Mouse (Mus musculus) T-helper 1 cell (primary cell): ENCODE results near the gene Fblim1.
"Not testable (repeated sequence)": the region's sequence is repeated elsewhere in the genome, so short reads cannot be mapped to it uniquely, and the experiment has no call there.

ENCODE experiments used
- in situ Hi-C: fragments of 300-600 bp; cut with MboI, MseI; formaldehyde crosslinking; loops from one replicate; pipeline ENCODE4 v1.15.1; 2025; ENCODE audit warnings: high pct_unique_total_duplicates

Fblim1 gene

DNA sequence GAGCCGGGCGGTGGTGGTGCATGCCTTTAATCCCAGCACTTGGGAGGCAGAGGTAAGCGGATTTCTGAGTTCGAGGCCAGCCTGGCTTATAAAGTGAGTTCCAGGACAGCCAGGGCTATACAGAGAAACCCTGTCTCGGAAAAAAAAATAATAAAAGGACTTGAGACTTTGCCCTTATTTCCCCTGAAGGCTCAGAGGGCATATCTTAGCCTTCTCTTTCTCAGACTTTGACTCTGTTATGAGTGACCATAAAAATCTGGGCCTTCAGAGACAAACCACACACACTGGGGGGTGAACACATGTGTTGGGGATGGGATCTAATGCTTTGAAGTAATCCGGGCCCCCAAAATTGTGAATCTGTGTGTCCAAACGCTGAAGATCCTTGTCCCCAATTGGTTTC, 38.7 kb downstream of the Fblim1 start:
- in situ Hi-C loops = loop anchor here (5.0 kb wide), 1 partner anchor 85 kb away; no protein-coding TSS in a partner anchor

DNA sequence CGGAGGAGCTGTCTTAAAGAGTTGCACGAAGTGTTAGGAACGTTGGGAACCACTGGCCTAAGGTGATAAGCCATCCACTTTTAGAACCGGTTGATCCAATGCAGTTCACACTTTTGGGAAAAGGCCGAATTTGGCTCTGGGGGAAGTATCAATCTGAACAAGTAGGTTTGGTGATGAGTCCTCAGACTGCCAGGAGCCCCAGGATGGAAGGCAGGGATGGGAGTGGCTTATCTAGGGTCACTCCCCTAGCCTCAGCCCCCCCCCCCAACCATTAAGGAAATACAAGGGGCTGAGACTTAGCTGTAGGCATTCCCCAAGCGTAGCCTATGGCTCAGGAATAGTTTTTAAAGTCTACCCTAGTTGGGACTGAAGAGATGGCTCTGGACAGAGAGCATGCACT, 39.7 kb downstream of the Fblim1 start:
- in situ Hi-C loops = loop anchor here (5.0 kb wide), 1 partner anchor 84 kb away; no protein-coding TSS in a partner anchor

DNA sequence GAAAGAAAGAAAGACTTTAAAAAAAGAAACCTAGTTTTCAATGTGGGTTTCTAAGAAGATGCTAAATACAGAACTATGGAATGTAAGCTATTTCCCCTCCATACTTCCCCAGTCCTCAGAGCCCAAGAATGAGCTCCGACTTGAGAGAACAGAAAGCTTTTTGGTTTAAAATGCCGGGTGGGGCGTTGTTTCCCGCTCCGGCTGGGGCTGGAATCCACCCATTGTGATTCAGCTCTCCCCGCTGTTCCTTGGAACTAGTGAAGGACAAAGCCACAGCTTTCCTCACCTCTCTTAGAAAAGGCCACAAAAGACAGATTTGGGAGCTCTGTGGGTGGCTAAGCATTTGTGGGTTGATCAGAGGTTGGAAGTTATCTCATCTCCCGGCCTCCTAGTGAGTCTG, 40.6 kb downstream of the Fblim1 start:
- in situ Hi-C loops = loop anchor here (5.0 kb wide), 1 partner anchor 83 kb away; no protein-coding TSS in a partner anchor

DNA sequence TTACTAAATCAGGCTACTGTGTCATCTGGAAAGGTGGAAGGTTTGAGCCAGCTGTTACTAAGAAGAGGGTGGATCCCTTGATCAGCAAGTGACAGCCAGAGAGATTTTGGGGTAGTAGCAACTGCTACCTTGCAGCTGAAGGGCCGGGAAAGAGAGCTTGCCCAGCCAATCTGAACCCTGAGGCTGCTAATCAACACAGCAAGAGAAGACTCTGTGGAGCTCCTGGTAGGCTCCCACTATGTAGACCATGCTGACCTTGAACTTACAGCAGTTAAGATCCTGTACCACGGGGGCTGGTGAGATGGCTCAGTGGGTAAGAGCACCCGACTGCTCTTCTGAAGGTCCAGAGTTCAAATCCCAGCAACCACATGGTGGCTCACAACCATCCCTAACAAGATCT, 41.2 kb downstream of the Fblim1 start:
- in situ Hi-C loops = loop anchor here (5.0 kb wide), 1 partner anchor 82 kb away; no protein-coding TSS in a partner anchor

DNA sequence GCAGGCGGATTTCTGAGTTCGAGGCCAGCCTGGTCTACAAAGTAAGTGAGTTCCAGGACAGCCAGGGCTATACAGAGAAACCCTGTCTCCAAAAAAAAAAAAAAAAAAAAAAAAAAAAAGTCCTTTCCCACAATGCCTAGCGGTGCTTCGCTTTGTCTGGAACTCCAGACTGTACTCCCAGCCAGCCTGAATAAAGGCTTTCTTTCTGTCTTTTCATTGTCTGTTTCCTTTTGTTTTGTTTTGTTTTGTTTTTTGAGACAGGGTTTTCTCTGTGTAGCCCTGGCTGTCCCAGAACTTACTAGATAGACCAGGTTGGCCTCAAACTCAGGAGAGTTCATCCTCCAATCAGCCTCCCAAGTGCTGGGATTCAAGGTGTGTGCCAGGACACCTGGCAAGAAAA, 41.7 kb downstream of the Fblim1 start:
- in situ Hi-C loops = no loop called here

DNA sequence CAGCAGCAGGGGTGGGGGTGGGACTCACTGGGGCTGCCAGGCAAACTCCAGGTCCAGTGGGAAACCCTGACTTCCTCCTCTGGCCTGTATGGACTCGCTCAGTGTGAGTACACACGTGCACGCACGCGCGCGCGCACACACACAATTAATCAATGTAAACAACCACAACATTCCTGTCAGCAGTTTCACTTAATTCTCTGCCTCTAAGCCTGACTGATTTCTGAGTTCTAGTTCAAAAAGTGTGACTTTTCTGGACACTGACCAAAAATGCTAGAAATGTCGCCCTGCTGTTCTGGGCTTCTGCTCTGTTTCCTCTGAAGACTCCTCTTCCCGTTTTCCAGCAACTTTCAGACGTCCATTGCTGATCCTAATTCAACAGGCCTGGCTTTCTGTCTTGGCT, 43.6 kb downstream of the Fblim1 start:
- in situ Hi-C loops = no loop called here

DNA sequence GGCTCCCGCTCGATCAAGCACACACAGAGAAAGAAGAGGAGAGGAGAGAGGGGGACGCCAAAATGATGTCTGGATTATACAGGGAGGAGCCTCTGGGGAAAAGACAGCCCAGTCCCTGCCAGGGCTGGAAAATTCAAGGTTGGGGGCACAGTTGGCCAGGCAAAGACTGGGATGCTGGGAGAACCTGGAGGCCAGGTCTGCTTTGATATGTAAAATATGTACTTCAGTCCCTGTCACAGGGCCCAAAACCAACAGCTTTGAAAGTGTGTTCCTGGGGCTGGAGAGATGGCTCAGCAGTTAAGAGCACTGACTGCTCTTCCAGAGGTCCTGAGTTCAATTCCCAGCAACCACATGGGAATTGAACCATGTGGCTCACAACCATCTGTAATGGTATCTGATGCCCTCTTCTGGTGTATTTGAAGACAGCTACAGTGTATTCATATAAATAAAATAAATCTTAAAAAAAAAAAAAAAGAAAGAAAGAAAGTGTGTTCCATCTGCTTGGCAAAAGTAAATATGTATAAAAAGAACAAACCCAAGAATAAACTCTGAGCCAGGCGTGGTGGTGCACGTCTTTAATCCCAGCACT, 44.5 kb downstream of the Fblim1 start:
- in situ Hi-C loops = not testable (repeated sequence)

DNA sequence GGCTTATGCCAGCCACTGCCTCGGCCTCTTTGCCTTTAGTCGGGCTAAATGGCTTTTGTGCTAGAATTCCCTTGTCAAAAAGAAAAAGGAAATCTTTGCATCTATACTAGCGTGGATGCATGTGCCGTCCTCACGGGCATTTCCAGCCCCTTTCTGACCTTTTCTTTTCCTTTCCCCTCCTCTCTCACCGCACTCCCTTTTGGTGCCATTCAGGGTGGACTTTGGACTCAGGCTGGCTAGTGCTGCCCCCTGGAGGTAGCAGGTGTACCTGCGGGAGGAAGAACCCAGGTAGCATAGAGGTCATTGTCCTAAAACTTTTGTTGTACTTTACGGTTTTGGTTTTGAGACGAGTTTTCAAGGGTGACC, 46.0 kb downstream of the Fblim1 start:
- in situ Hi-C loops = loop anchor here (5.0 to 10.0 kb wide), 2 partner anchors 153 to 1965 kb away; no protein-coding TSS in a partner anchor

DNA sequence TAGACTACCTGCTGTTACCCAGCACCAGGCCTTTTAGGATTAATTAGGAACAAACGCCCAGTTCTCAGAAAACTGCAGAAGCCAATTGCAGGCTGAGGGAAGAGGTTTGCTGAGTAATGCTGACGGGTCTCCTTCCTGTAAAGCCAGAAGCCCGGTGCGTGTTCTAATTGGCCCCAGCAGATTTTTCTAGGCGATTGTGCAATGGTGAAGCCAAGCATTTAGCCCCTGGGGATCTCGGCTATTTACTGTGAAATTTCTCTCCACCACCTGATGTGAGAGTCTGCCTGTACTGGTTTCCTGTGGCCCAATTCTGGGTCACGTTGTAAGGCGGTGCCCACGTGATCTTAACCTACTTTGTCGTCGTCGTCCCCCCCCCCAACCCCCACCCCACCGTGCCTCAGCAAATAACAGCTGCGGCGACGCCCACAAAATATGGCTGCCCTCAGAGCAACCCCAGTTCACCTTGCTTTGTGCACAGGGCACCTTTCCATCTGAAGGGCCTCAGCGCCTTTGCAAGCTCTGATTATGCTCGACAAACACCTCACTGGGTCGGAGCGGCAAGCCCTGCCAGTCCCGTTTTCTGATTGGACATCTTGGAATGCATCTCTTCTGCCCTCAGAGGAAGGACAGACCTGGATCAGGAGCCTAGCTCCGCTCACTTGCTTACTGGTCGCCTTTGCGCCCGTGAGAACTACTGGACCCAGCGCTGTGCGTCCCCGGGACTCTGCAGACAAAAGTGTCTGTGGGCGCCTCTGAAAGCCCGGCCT, 46.6 kb downstream of the Fblim1 start:
- in situ Hi-C loops = loop anchor here (5.0 to 10.0 kb wide), 2 partner anchors 152 to 1965 kb away; no protein-coding TSS in a partner anchor

DNA sequence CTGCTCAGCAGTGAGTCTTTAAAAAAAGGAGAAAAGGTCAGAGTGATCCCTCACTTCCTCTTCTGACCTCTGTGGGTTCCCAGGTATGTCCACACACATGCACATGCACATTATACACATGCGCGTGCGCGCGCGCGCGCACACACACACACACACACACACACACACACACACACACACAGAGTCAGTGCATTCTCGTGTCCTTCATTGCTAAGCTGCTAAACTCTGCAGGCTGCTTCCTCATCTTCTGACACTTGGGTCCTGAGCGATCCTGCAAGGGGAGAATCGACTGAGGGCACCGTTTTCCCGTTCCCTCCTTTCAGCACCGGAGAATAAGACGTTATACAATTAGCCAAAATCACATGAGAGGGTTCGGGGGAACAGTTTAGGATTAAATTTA, 47.2 kb downstream of the Fblim1 start:
- in situ Hi-C loops = loop anchor here (5.0 to 10.0 kb wide), 2 partner anchors 151 to 1964 kb away; no protein-coding TSS in a partner anchor

DNA sequence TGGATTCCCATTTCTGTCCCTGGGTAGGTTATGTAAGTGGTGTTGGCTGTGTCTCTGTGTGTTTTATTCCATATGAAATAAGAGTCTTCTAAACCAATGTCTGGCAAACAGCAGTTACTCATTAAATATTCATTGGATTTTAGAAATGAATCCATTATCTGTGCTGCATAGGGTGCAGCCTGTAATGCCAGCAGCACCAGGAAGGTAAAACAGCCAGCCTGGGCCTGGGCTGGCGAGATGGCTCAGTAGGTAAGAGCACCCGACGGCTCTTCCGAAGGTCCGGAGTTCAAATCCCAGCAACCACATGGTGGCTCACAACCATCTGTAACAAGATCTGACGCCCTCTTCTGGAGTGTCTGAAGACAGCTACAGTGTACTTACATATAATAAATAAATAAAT, 49.7 kb downstream of the Fblim1 start:
- in situ Hi-C loops = loop anchor here (5.0 to 10.0 kb wide), 2 partner anchors 149 to 1961 kb away; no protein-coding TSS in a partner anchor

DNA sequence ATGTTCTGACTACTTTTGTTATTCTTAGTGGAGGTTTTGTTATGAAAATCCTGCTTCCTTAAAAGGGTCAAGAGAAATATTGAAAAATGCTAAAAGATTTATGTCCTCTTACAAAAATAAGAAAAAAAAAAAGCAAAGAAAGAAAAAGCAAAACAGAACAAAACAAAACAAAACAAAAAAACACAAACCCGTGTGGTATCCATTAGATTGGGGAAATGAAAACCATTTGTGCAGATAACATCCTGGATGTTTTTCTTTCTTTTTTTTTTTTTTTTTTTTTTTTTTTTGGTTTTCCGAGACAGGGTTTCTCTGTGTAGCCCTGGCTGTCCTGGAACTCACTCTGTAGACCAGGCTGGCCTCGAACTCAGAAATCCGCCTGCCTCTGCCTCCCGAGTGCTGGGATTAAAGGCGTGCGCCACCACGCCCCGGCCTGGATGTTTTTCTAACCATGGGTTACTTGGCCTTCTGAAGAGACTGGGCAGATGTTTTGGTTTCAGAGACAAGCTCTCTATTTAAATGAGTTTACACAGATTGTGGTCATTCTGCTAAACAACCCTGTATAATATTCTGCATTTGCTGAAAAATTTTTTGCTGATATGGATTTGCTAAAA, 51.5 kb downstream of the Fblim1 start:
- in situ Hi-C loops = loop anchor here (10.0 kb wide), 1 partner anchor 1960 kb away; no protein-coding TSS in a partner anchor

DNA sequence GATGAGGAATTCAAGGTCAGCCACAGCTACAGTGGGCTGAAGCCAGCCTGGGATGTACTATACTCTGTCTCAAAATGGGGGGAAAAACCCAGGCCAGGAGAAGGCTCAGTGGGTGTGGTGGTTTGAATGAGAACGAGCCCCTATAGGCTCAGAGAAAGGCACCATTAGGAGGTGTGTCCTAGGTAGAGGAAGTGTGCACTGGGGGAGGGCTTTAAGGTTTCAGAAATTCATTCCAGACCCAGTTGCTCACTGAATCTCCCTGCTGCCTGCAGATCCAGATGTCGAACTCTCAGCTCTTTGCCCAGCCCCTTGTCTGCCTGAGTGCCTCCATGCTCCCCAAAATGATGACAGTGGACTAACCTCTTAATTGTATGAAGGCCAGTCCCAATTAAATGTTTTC, 53.4 kb downstream of the Fblim1 start:
- in situ Hi-C loops = loop anchor here (10.0 kb wide), 1 partner anchor 1958 kb away; no protein-coding TSS in a partner anchor

DNA sequence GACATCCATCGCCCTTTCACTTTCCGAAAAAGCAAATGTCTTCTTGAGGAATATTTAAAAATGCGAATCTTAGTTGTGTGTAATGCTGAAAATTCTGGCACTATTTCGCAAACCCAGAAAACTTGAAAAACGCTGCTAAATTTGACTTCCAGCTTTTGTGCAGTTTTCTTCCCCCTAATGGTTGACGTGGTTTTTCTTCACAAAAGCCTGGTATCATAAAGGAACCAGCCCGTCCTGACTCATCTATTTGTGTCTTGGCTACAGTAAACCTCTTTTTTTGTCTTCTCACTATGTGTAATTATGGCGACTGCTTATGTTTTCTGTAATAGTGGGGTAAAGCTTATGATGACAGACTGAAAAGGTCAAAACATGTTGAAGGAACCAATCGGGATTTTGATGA, 58.6 kb downstream of the Fblim1 start:
- in situ Hi-C loops = loop anchor here (10.0 kb wide), 1 partner anchor 602 kb away; no protein-coding TSS in a partner anchor

DNA sequence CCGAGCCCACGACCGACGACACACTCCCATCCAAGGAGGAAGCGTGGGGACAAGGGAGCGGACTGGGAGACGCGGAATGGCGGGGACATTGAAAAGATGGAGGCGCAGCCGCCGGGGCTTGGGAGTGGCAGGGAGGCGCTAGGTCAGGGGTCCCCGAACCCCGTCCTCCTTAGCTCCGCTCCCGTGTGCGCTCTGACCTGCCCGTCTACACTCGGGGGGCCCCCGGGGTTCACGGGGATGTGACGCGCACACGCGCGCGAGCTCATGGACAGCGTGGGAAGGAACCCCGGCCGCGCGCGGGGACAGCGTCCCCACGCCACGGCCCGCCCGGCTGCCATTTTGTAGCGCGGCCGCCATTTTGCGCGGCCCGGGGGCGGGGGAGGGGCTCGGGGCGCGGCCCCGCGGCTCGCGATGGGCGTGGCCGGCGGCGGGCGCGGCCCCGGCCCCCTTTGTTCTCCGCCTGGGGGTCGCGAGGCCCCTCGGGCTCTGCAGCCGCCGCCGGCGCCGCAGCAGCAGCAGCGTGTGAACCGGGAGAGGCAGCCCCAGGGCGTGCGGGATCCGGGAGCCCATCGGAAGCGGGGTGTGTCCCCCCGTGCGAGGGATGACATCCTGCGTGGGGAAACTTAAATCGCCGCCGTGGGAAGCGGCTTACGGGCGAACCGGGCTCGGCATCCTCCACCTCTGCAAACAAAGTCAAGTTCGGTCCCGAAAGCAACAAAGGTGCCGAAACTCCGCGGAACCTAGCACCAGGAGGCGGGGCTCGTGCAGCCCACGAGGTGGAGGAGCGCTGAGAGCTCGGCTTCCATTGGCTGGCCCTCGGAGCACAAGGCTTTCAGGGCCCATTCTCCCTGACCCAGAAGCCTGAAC, 59.3 kb downstream of the Fblim1 start:
- in situ Hi-C loops = loop anchor here (10.0 kb wide), 1 partner anchor 602 kb away; no protein-coding TSS in a partner anchor

DNA sequence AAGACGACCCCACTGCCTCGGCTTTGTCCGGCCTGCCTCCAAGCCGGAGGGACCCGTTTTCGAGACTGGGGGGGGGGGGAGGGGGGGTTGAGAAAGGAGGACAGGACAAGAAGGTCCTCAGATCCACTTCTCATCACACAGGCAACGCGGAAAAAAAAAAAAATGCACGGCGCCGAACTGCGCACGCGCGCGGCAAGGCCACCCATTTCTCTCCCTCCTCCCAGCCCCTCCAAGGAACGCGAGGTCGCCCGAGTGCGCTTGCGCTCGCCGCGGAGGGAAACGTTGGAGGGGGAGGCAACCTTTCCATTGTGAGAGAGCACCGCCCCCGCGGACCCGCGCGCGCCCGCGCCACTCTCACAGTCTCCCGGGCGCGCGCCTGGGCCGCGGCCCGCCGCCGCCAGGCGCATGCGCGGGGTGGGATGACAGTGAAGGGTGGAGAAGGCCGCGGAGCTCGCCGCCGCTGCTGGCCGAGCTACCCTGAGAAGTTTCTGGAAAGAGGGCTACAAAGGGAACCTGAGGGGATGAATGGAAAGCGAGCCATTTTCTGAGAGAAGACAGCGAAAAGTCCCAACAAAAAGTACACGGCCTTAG, 60.1 kb downstream of the Fblim1 start:
- in situ Hi-C loops = loop anchor here (10.0 kb wide), 1 partner anchor 601 kb away; no protein-coding TSS in a partner anchor

DNA sequence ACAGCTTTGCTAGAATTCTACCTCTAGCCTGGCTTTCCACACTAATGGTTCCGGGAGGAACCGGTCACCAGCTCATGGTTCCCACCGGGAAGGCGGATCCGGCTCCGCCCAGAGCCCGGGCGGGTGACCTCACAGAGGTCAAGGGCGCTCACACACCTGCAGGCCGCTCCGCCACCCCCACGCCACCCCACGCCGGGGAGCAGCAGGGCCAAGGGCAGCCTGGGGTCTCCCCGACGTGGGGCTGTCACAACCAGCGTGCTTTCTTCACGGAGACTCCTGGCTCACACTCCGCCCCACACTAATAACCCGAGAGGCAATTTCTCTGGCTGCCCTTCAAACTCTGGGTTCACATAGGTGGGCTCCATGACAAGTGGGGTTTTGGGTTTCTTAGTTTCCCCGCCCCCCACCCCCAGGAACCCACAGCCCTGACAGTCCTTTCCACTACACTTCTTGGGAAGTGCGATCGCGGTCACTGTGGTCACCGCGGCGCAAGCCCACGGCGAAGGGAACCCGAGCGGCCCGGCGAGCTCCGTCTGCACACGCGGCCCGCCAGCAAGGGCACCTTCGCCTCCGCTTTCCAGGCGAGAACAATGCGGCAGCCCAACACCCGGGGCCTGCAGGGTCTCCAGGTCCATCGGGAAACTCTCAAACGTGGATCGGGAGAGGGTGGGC, 60.7 kb downstream of the Fblim1 start:
- in situ Hi-C loops = loop anchor here (10.0 kb wide), 1 partner anchor 600 kb away; no protein-coding TSS in a partner anchor

DNA sequence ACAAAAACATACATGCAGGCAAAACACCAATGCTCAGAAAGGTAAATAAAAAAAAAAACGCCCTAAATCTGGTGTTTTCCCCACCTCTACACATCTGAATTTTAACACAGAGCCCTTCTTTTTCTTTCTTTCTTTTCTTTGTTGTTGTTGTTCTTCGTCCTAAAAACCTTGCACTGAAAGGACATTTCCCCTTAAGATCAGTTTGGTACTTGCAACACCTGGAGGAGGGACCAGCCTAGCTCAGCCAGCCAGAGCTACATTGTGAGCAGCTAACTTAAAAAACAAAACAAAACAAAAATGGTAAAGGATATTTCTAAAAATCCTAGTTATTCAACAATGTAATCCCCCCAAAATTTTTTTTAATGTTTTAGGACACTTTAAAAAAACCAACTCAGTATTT, 61.4 kb downstream of the Fblim1 start:
- in situ Hi-C loops = loop anchor here (10.0 kb wide), 1 partner anchor 600 kb away; no protein-coding TSS in a partner anchor

DNA sequence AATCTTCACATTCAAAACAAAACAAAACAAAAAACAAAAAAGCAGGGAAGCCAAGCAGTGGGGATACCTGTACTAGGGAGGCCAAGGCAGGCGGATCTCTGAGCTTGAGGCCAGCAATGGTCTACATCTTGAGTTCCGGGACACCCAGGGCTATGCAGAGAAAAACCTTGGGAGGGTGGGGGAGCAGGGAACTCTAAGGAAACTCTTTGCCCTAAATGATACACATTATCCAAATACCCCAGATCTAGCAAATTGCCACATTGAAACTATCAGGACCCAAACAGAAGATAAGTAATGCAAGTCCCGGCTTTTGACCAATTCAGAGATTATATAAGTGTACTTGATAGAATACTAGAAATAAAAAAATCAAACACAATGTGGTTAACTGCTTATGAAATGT, 62.3 kb downstream of the Fblim1 start:
- in situ Hi-C loops = loop anchor here (10.0 kb wide), 1 partner anchor 599 kb away; no protein-coding TSS in a partner anchor

DNA sequence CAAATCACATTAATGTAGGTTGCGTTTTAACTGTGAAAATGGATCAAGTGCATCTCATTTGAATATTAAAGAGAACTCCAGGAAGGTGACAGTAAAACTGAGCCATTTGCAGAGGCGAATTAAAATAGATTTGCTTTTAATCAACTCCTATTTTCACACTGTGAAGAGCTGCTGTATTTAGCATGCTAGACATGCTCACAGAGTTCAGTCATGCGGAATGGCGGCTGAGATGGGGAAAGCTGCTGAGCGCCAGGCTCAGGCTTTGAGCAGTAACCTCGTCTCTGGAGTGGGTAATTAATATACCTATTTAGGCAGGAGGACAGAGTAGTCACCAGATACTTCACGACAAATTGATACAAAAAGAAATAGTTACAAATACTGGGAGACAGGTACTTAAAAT, 64.0 kb downstream of the Fblim1 start:
- in situ Hi-C loops = loop anchor here (10.0 kb wide), 1 partner anchor 597 kb away; no protein-coding TSS in a partner anchor
